Mouse (Mus musculus) heart, embryonic 11.5 days (tissue): Measurements from ENCODE around the gene Dennd4c. TPM values are rescaled to one million over a fixed set of nuclear protein-coding genes. Genes with fewer than 3 reads are reported as not detected.

ENCODE experiments used
- ATAC-seq: fragments of 200-750 bp; cut with Nextera tagmentation; replicated peaks from 2 replicates; pipeline ENCODE4 v1.8.0; 2017; ENCODE audit warnings: moderate library complexity; ENCODE audit not compliant: insufficient number of reproducible peaks, low FRiP score, low TSS enrichment
- H3K27ac ChIP-seq: fragments of 300-500 bp; sonication (generic); 2 replicates; pipeline ENCODE4 v1.5.1; 2014; ENCODE audit warnings: mild to moderate bottlenecking, low read depth, low read length
- H3K27me3 ChIP-seq: fragments of 300-500 bp; sonication (generic); 2 replicates; pipeline ENCODE4 v1.6.1; 2014; ENCODE audit warnings: mild to moderate bottlenecking, low read length, mixed read lengths; ENCODE audit not compliant: control insufficient read depth, insufficient read depth
- H3K36me3 ChIP-seq: fragments of 300-500 bp; sonication (generic); 2 replicates; pipeline ENCODE4 v1.6.1; 2014; ENCODE audit warnings: mild to moderate bottlenecking, low read length, moderate library complexity, mixed read lengths; ENCODE audit not compliant: control insufficient read depth, insufficient read depth
- H3K4me1 ChIP-seq: fragments of 300-500 bp; sonication (generic); 2 replicates; pipeline ENCODE4 v1.6.1; 2014; ENCODE audit warnings: low read length; ENCODE audit not compliant: control insufficient read depth, insufficient read depth
- H3K4me2 ChIP-seq: fragments of 300-500 bp; sonication (generic); 2 replicates; pipeline ENCODE4 v1.6.1; 2014; ENCODE audit warnings: mild to moderate bottlenecking, moderate library complexity
- H3K4me3 ChIP-seq: fragments of 300-500 bp; sonication (generic); 2 replicates; pipeline ENCODE4 v1.5.1; 2014; ENCODE audit warnings: low read depth, low read length
- H3K9ac ChIP-seq: fragments of 300-500 bp; sonication (generic); 2 replicates; pipeline ENCODE4 v1.6.1; 2014; ENCODE audit warnings: mild to moderate bottlenecking, low read depth, low read length, moderate library complexity
- H3K9me3 ChIP-seq: fragments of 300-500 bp; sonication (generic); replicated peaks from 2 replicates; pipeline ENCODE4 v1.6.1; 2016; ENCODE audit warnings: low read length; ENCODE audit not compliant: control insufficient read depth
- WGBS: fragments of 180-500 bp; shearing (Covaris S2); extraction: QIAGEN DNeasy Blood & Tissue Kit; methylation state at CpG from one replicate; pipeline ENCODE4 v1.1.7; 2014; ENCODE audit not compliant: insufficient replicate concordance; 5-methylcytosine and 5-hydroxymethylcytosine counted together
- polyA plus RNA-seq: library from polyadenylated mRNA; unstranded; fragments of >200 nt; fragmentation: Nextera tagmentation; extraction: Ambion mirVana; gene quantifications from 2 replicates; pipeline ENCODE4 v1.2.1, GENCODE M21; 2014

Gene Dennd4c
- polyA plus RNA-seq, 1 experiment from 2014 or later, result 8.3 TPM

GRCm38 (mm10) chr4:86749361-86749841, 1.0 kb downstream of the Dennd4c start:
- Histone ChIP-seq H3K9ac (peak overlapping the region; percentile 98), H3K4me2 (peak overlapping the region; percentile 91), H3K4me1 (peaks cover 9% of the 10 kb centered on the region), H3K27me3 (no peaks in the 10 kb centered on the region), H3K9me3 (no peaks in the 10 kb centered on the region), H3K36me3 (no peaks in the 10 kb centered on the region), H3K4me3 (peak overlapping the region; percentile 99), H3K27ac (no peak overlapping the region; the same call in 1 of the 2 replicates)
- no peak for ATAC-seq
- 1% methylated on average over 13 of the region's 13 CpGs for WGBS

- Histone ChIP-seq H3K36me3 (no peaks in the 10 kb centered on the region), H3K27ac (no peak overlapping the region), H3K4me2 (peak overlapping the region; percentile 25; the same call in 1 of the 2 replicates), H3K9me3 (no peaks in the 10 kb centered on the region), H3K4me3 (no peak overlapping the region), H3K27me3 (no peaks in the 10 kb centered on the region), H3K9ac (no peak overlapping the region), H3K4me1 (peaks cover 9% of the 10 kb centered on the region)
- ATAC-seq, result no peak
- WGBS, result 77% methylated on average over 10 of the region's 10 CpGs
Observed at GRCm38 (mm10) chr4:86750346-86750945, 2.1 kb downstream of the Dennd4c start.

GRCm38 (mm10) chr4:86764307-86764706, 16.0 kb downstream of the Dennd4c start:
- Histone ChIP-seq H3K27me3 (no peaks in the 10 kb centered on the region), H3K9me3 (no peaks in the 10 kb centered on the region), H3K36me3 (no peaks in the 10 kb centered on the region), H3K4me3 (no peak overlapping the region), H3K27ac (no peak overlapping the region), H3K4me2 (no peak overlapping the region), H3K9ac (no peak overlapping the region), H3K4me1 (0 out of 2 replicates have a peak, but pooled peaks cover 2% of the 10 kb centered on the region)
- no peak for ATAC-seq

- ATAC-seq, result no peak; the same call in 1 of the 2 replicates
- 64% methylated on average over 9 of the region's 9 CpGs for WGBS
- Histone ChIP-seq H3K27me3 (no peaks in the 10 kb centered on the region), H3K4me1 (no peaks in the 10 kb centered on the region), H3K27ac (no peak overlapping the region), H3K4me2 (no peak overlapping the region), H3K4me3 (no peak overlapping the region), H3K9me3 (no peaks in the 10 kb centered on the region), H3K36me3 (peaks cover 10% of the 10 kb centered on the region; the same call in 1 of the 2 replicates), H3K9ac (no peak overlapping the region)
Observed at GRCm38 (mm10) chr4:86777587-86777986, 29.2 kb downstream of the Dennd4c start.

- Histone ChIP-seq H3K9me3 (no peaks in the 10 kb centered on the region), H3K27me3 (no peaks in the 10 kb centered on the region), H3K4me3 (no peak overlapping the region), H3K4me1 (no peaks in the 10 kb centered on the region), H3K9ac (no peak overlapping the region), H3K27ac (no peak overlapping the region), H3K4me2 (no peak overlapping the region), H3K36me3 (peaks cover 3% of the 10 kb centered on the region)
- 51% methylated on average over 2 of the region's 2 CpGs for WGBS
- no peak for ATAC-seq
Observed at GRCm38 (mm10) chr4:86810604-86811003, 62.2 kb downstream of the Dennd4c start.

- Histone ChIP-seq H3K27me3 (no peaks in the 10 kb centered on the region), H3K36me3 (peaks cover 6% of the 10 kb centered on the region), H3K4me1 (no peaks in the 10 kb centered on the region), H3K4me2 (no peak overlapping the region), H3K9me3 (no peaks in the 10 kb centered on the region), H3K9ac (no peak overlapping the region), H3K4me3 (no peak overlapping the region), H3K27ac (no peak overlapping the region)
- no peak for ATAC-seq
- WGBS, result 84% methylated on average over 2 of the region's 3 CpGs
Observed at GRCm38 (mm10) chr4:86814850-86815249, 66.5 kb downstream of the Dennd4c start.

- H3K9me3 ChIP-seq, result no peaks in the 10 kb centered on the region
- 85% methylated on average over 2 of the region's 2 CpGs for WGBS
- H3K4me2 ChIP-seq, result no peak overlapping the region
- H3K27ac ChIP-seq, result no peak overlapping the region
- no peaks in the 10 kb centered on the region for H3K4me1 ChIP-seq
- H3K9ac ChIP-seq, result no peak overlapping the region
- H3K36me3 ChIP-seq, result peaks cover 19% of the 10 kb centered on the region
- no peak for ATAC-seq
- no peak overlapping the region for H3K4me3 ChIP-seq
- H3K27me3 ChIP-seq, result no peaks in the 10 kb centered on the region
Observed at GRCm38 (mm10) chr4:86823169-86823568, 74.8 kb downstream of the Dennd4c start.

GRCm38 (mm10) chr4:86825143-86825542, 76.8 kb downstream of the Dennd4c start:
- no peaks in the 10 kb centered on the region for H3K4me1 ChIP-seq
- no peak overlapping the region for H3K4me3 ChIP-seq
- H3K27ac ChIP-seq, result no peak overlapping the region
- no peak overlapping the region for H3K9ac ChIP-seq
- H3K36me3 ChIP-seq, result peaks cover 24% of the 10 kb centered on the region
- no peaks in the 10 kb centered on the region for H3K9me3 ChIP-seq
- no peaks in the 10 kb centered on the region for H3K27me3 ChIP-seq
- no peak overlapping the region for H3K4me2 ChIP-seq
- no peak for ATAC-seq
- 76% methylated on average over 7 of the region's 7 CpGs for WGBS

GRCm38 (mm10) chr4:86831896-86832295, 83.5 kb downstream of the Dennd4c start:
- Histone ChIP-seq H3K36me3 (peaks cover 23% of the 10 kb centered on the region), H3K4me3 (no peak overlapping the region), H3K9me3 (no peaks in the 10 kb centered on the region), H3K27ac (no peak overlapping the region), H3K4me2 (no peak overlapping the region), H3K9ac (no peak overlapping the region), H3K4me1 (no peaks in the 10 kb centered on the region), H3K27me3 (no peaks in the 10 kb centered on the region)
- ATAC-seq, result no peak
- 90% methylated on average over 2 of the region's 2 CpGs for WGBS
